Mouse (Mus musculus): ENCODE measurements around the gene C1qb. TPM values are rescaled to one million over a fixed set of nuclear protein-coding genes. Genes with fewer than 3 reads are reported as not detected.
A peak's percentile ranks its signal among the peaks of the same experiment; 100 is the strongest.

Gene C1qb
- polyA plus RNA-seq, 1 experiment from 2014 or later, result 46.0 TPM

GRCm38 (mm10) chr4:136852119-136852518, 33.9 kb downstream of the C1qb start:
- ATAC-seq (ENCODE audit: insufficient read depth), result no peak
- no peak overlapping the region for H3K4me2 ChIP-seq
- no peaks in the 10 kb centered on the region for H3K9me3 ChIP-seq (ENCODE audit: low read depth, low read length)
- no peaks in the 10 kb centered on the region for H3K27me3 ChIP-seq (ENCODE audit: insufficient read depth, low read length)
- no peaks in the 10 kb centered on the region for H3K36me3 ChIP-seq (ENCODE audit: insufficient read depth)
- no peaks in the 10 kb centered on the region for H3K4me1 ChIP-seq (ENCODE audit: insufficient read depth)
- H3K27ac ChIP-seq (ENCODE audit: low read depth), result no peak overlapping the region
- no peak overlapping the region for H3K4me3 ChIP-seq (ENCODE audit: low read depth, low read length)
- TF ChIP-seq CTCF (IDR thresholded peaks at IDR 0.05; ENCODE audit: low read depth), result no peak
- no peak overlapping the region for H3K9ac ChIP-seq
- WGBS, result 36% methylated on average over 5 of the region's 5 CpGs
- DNase-seq, result no peak

DNA sequence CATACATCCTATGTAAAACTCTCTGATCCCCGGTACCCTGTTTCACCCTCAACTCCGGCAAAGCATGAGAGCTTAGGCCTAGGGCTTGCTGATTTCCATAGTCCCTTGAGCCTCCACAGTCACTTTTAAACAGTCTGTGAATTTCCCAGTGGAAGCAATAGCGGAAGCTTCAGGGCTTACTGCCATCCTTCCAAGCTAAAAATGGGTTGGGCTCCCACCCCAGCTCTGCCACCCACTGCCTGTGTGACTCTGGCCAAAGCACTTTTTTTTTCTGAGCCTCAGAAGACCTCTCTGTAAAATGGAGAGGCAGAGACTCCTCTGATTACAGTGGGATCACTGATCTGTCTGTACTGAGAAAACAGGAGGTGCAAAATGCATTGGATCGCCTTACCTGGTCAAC, 37.4 kb downstream of the C1qb start:
- no peaks in the 10 kb centered on the region for H3K36me3 ChIP-seq (ENCODE audit: insufficient read depth)
- ATAC-seq (ENCODE audit: insufficient read depth) (no peak), DNase-seq (no peak)
- no peak overlapping the region for H3K4me2 ChIP-seq
- no peak overlapping the region for H3K27ac ChIP-seq (ENCODE audit: low read depth)
- H3K4me1 ChIP-seq (ENCODE audit: insufficient read depth), result no peaks in the 10 kb centered on the region
- H3K4me3 ChIP-seq (ENCODE audit: low read depth, low read length), result no peak overlapping the region
- H3K9me3 ChIP-seq (ENCODE audit: low read depth, low read length), result no peaks in the 10 kb centered on the region
- no peak overlapping the region for H3K9ac ChIP-seq
- H3K27me3 ChIP-seq (ENCODE audit: insufficient read depth, low read length), result no peaks in the 10 kb centered on the region
- WGBS, result 66% methylated on average over 4 of the region's 4 CpGs
- no peak for TF ChIP-seq CTCF (IDR thresholded peaks at IDR 0.05; ENCODE audit: low read depth)

- TF ChIP-seq CTCF (IDR thresholded peaks at IDR 0.05; ENCODE audit: low read depth), result no peak
- WGBS, result 69% methylated on average over 6 of the region's 6 CpGs
- no peak overlapping the region for H3K9ac ChIP-seq
- ATAC-seq (ENCODE audit: insufficient read depth) (no peak), DNase-seq (no peak)
- H3K27me3 ChIP-seq (ENCODE audit: insufficient read depth, low read length), result no peaks in the 10 kb centered on the region
- H3K4me2 ChIP-seq, result no peak overlapping the region
- H3K4me1 ChIP-seq (ENCODE audit: insufficient read depth), result no peaks in the 10 kb centered on the region
- H3K27ac ChIP-seq (ENCODE audit: low read depth), result no peak overlapping the region
- no peaks in the 10 kb centered on the region for H3K36me3 ChIP-seq (ENCODE audit: insufficient read depth)
- no peak overlapping the region for H3K4me3 ChIP-seq (ENCODE audit: low read depth, low read length)
- H3K9me3 ChIP-seq (ENCODE audit: low read depth, low read length), result no peaks in the 10 kb centered on the region
These were observed 38.8 kb downstream of the C1qb start for GRCm38 (mm10) chr4:136847166-136847565.

DNA sequence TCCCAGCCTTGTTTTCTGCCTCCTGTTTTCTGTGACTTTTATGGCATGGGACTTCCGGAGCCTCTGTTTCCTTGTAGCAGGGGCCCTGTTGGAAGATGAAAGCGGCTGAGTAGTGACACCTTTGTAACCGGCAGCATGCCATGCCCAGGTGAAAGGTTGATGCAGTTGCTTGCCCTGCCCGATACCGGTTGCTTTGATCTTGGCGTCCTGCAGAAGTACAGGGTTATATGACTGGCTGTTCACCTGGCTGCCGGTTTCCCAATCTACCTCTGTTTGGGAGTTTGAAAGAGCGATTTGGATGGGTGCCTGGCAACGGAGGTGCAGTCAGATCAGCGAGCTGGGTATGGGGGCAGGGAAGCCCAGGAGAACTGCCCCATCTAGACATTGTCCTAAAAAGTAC, 43.2 kb downstream of the C1qb start:
- Histone ChIP-seq H3K27me3 (ENCODE audit: insufficient read depth, low read length) (peaks cover 21% of the 10 kb centered on the region; the same call in 1 of the 2 replicates), H3K36me3 (ENCODE audit: insufficient read depth) (no peaks in the 10 kb centered on the region), H3K27ac (ENCODE audit: low read depth) (no peak overlapping the region), H3K9ac (no peak overlapping the region), H3K4me3 (ENCODE audit: low read depth, low read length) (no peak overlapping the region), H3K4me1 (ENCODE audit: insufficient read depth) (no peaks in the 10 kb centered on the region), H3K4me2 (no peak overlapping the region), H3K9me3 (ENCODE audit: low read depth, low read length) (no peaks in the 10 kb centered on the region)
- ATAC-seq (ENCODE audit: insufficient read depth) (no peak), DNase-seq (no peak)
- TF ChIP-seq CTCF (IDR thresholded peaks at IDR 0.05; ENCODE audit: low read depth), result no peak
- WGBS, result 60% methylated on average over 10 of the region's 10 CpGs

- TF ChIP-seq CTCF (IDR thresholded peaks at IDR 0.05; ENCODE audit: low read depth), result no peak
- no peak overlapping the region for H3K27ac ChIP-seq (ENCODE audit: low read depth)
- H3K4me1 ChIP-seq (ENCODE audit: insufficient read depth), result no peaks in the 10 kb centered on the region
- no peak overlapping the region for H3K4me3 ChIP-seq (ENCODE audit: low read depth, low read length)
- no peak overlapping the region for H3K4me2 ChIP-seq
- ATAC-seq (ENCODE audit: insufficient read depth), result no peak
- 56% methylated on average over 4 of the region's 4 CpGs for WGBS
- DNase-seq, result no peak
- no peaks in the 10 kb centered on the region for H3K9me3 ChIP-seq (ENCODE audit: low read depth, low read length)
- no peaks in the 10 kb centered on the region for H3K36me3 ChIP-seq (ENCODE audit: insufficient read depth)
- no peak overlapping the region for H3K9ac ChIP-seq
- H3K27me3 ChIP-seq (ENCODE audit: insufficient read depth, low read length), result peaks cover 24% of the 10 kb centered on the region
These were observed 44.0 kb downstream of the C1qb start for GRCm38 (mm10) chr4:136842033-136842432.

- Histone ChIP-seq H3K36me3 (ENCODE audit: insufficient read depth) (no peaks in the 10 kb centered on the region), H3K27ac (ENCODE audit: low read depth) (no peak overlapping the region), H3K27me3 (ENCODE audit: insufficient read depth, low read length) (peaks cover 25% of the 10 kb centered on the region), H3K9ac (no peak overlapping the region), H3K4me2 (no peak overlapping the region), H3K9me3 (ENCODE audit: low read depth, low read length) (no peaks in the 10 kb centered on the region), H3K4me3 (ENCODE audit: low read depth, low read length) (no peak overlapping the region), H3K4me1 (ENCODE audit: insufficient read depth) (0 out of 2 replicates have a peak, but pooled peaks cover 3% of the 10 kb centered on the region)
- WGBS, result 7% methylated on average over 5 of the region's 5 CpGs
- peak; percentile 48; the same call in 1 of the 2 replicates for ATAC-seq (ENCODE audit: insufficient read depth)
- peak; percentile 93 for DNase-seq
- TF ChIP-seq CTCF (IDR thresholded peaks at IDR 0.05; ENCODE audit: low read depth), result peak; percentile 94
These were observed 44.9 kb downstream of the C1qb start for GRCm38 (mm10) chr4:136841056-136841455.

DNA sequence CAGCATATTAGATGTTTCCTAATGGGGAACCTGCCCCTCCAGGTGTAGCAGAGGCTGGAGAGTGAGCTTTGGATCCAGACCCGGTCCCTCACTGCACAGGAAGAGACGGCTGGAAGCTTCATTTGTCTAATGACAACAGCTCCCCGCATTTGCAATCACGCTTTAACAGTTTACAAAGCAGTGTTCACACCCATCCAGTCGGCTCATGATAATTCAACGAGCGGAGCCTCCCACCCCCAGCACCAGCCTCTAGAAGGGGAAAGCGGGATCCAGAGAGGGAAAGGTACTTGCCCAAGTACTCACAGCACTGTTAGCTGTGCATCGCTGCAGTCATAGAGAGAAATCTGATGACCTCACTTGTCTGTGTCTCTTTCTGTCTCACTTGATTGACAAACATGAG, 47.5 kb downstream of the C1qb start:
- Histone ChIP-seq H3K9ac (no peak overlapping the region), H3K27ac (ENCODE audit: low read depth) (no peak overlapping the region), H3K4me1 (ENCODE audit: insufficient read depth) (peaks cover 16% of the 10 kb centered on the region), H3K9me3 (ENCODE audit: low read depth, low read length) (no peaks in the 10 kb centered on the region), H3K4me3 (ENCODE audit: low read depth, low read length) (no peak overlapping the region), H3K4me2 (no peak overlapping the region), H3K36me3 (ENCODE audit: insufficient read depth) (no peaks in the 10 kb centered on the region), H3K27me3 (ENCODE audit: insufficient read depth, low read length) (peaks cover 32% of the 10 kb centered on the region)
- TF ChIP-seq CTCF (IDR thresholded peaks at IDR 0.05; ENCODE audit: low read depth), result no peak
- DNase-seq (no peak), ATAC-seq (ENCODE audit: insufficient read depth) (no peak)
- WGBS, result 44% methylated on average over 9 of the region's 9 CpGs

DNA sequence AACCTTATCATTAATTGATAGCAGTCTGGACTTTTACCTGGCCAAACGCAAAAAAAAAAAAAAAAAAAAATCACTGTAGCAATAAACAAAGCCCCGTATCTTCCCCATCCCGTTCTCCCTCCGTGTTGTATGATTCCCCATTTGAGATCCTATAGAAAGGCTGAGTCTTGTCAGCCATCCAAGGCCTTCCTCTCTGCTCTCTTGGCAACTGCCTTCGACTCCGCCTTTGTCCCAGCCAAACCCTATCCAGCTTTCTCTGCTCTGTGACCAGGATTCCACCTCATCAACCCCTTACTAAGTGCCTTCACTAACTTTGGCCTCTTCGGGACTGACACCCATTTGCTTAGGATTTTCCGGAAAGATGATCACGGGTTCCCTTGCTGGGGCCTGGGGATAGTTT, 48.0 kb downstream of the C1qb start:
- no peak for ATAC-seq (ENCODE audit: insufficient read depth)
- Histone ChIP-seq H3K4me1 (ENCODE audit: insufficient read depth) (peaks cover 20% of the 10 kb centered on the region), H3K9ac (no peak overlapping the region), H3K36me3 (ENCODE audit: insufficient read depth) (no peaks in the 10 kb centered on the region), H3K4me3 (ENCODE audit: low read depth, low read length) (no peak overlapping the region), H3K9me3 (ENCODE audit: low read depth, low read length) (no peaks in the 10 kb centered on the region), H3K27ac (ENCODE audit: low read depth) (no peak overlapping the region), H3K4me2 (no peak overlapping the region), H3K27me3 (ENCODE audit: insufficient read depth, low read length) (peaks cover 32% of the 10 kb centered on the region)
- TF ChIP-seq CTCF (IDR thresholded peaks at IDR 0.05; ENCODE audit: low read depth), result no peak
- DNase-seq, result peak; percentile 73
- 51% methylated on average over 9 of the region's 9 CpGs for WGBS

All from lung, embryonic 14.5 days (tissue).